Mouse (Mus musculus): Measurements from ENCODE around the gene Zfp704. TPM values are rescaled to one million over a fixed set of nuclear protein-coding genes. Genes with fewer than 3 reads are reported as not detected.
"Not testable (repeated sequence)": the region's sequence is repeated elsewhere in the genome, so short reads cannot be mapped to it uniquely, and the experiment has no call there.

The Zfp704 gene
- polyA plus RNA-seq, 1 experiment from 2014 or later: 8.1 TPM

DNA sequence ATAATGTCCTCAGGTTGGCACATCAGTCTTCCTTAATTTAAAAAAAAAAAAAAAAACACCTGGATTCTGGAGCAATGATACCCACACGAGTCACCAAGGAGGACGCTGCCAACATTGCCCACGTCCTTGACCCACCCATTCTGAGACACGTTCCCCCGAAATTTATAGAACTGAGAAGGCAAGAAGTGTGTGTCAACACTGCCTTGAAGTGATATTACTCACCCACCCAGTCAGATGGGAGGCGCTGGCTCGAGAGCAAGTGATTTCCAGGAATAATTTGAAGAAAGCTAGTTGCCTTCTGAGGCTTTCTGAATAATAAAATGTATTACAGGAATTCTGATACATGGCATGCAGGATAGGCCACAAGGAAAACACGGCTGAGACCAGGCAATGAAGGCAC lies 37.6 kb downstream of the Zfp704 start:
- no peak overlapping the region for H3K9ac ChIP-seq (ENCODE audit: low read length)
- no peaks in the 10 kb centered on the region for H3K36me3 ChIP-seq (ENCODE audit: control insufficient read depth, insufficient read depth, low read length)
- H3K9me3 ChIP-seq (ENCODE audit: control insufficient read depth, low read length): no peaks in the 10 kb centered on the region
- DNase-seq (ENCODE audit: low spot score) (no peak), ATAC-seq (replicated peaks; ENCODE audit: low FRiP score) (no peak)
- H3K27me3 ChIP-seq (ENCODE audit: control insufficient read depth, insufficient read depth, low read length): no peaks in the 10 kb centered on the region
- peaks cover 5% of the 10 kb centered on the region; the same call in 1 of the 2 replicates for H3K4me1 ChIP-seq (replicated peaks; ENCODE audit: control insufficient read depth, insufficient read depth, low read length)
- H3K4me2 ChIP-seq (ENCODE audit: low read depth, low read length, severe bottlenecking): no peak overlapping the region
- WGBS: 92% methylated on average over 8 of the region's 8 CpGs
- H3K4me3 ChIP-seq (ENCODE audit: low read depth, low read length): no peak overlapping the region
- no peak overlapping the region for H3K27ac ChIP-seq (ENCODE audit: low read depth, low read length)

DNA sequence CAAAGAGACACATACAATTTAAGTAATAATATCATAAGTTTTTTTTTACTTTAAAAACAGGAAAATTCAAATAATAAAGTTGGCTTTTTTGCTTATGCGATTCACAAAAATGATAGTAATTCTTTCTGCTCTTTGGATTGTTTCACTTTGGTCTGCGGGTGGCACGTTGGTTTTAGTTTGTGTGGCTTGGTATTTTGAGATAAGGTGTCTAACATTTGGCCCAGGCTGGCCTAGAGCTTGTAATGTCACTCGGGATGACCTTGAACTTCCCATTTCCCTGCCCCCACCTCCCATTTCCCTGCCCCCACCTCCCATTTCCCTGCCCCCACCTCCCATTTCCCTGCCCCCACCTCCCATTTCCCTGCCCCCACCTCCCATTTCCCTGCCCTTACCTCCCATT lies 39.1 kb downstream of the Zfp704 start:
- no peak overlapping the region for H3K4me3 ChIP-seq (ENCODE audit: low read depth, low read length)
- H3K9me3 ChIP-seq (ENCODE audit: control insufficient read depth, low read length): no peaks in the 10 kb centered on the region
- no peaks in the 10 kb centered on the region for H3K27me3 ChIP-seq (ENCODE audit: control insufficient read depth, insufficient read depth, low read length)
- no peak overlapping the region for H3K9ac ChIP-seq (ENCODE audit: low read length)
- ATAC-seq (replicated peaks; ENCODE audit: low FRiP score) (no peak), DNase-seq (ENCODE audit: low spot score) (no peak)
- WGBS: 94% methylated on average over 4 of the region's 4 CpGs
- no peak overlapping the region for H3K27ac ChIP-seq (ENCODE audit: low read depth, low read length)
- peaks cover 5% of the 10 kb centered on the region; the same call in 1 of the 2 replicates for H3K4me1 ChIP-seq (replicated peaks; ENCODE audit: control insufficient read depth, insufficient read depth, low read length)
- no peak overlapping the region for H3K4me2 ChIP-seq (ENCODE audit: low read depth, low read length, severe bottlenecking)
- no peaks in the 10 kb centered on the region for H3K36me3 ChIP-seq (ENCODE audit: control insufficient read depth, insufficient read depth, low read length)

DNA sequence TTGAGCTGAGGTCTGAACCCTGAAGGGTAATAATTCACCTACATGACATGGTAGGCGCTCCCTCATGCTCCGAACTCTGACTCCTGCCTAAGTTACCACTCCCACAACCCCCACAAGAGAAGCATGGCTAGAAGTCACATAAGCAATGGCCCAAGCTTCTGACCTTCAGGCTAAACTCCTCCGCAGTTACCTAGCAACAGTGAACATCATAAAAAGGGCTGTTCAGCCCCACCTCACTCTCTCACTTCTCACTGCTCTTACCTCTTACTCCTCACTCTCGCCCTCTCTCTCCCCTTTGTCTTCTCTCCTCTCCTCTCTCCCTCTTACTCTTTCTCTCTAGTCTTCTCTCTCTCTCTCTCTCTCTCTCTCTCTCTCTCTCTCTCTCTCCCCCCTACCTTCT lies 40.2 kb downstream of the Zfp704 start:
- not testable (repeated sequence) for H3K27me3 ChIP-seq (ENCODE audit: control insufficient read depth, insufficient read depth, low read length); H3K4me2 ChIP-seq (ENCODE audit: low read depth, low read length, severe bottlenecking); H3K4me1 ChIP-seq (replicated peaks; ENCODE audit: control insufficient read depth, insufficient read depth, low read length); DNase-seq (ENCODE audit: low spot score); ATAC-seq (replicated peaks; ENCODE audit: low FRiP score); H3K9ac ChIP-seq (ENCODE audit: low read length); H3K9me3 ChIP-seq (ENCODE audit: control insufficient read depth, low read length); H3K36me3 ChIP-seq (ENCODE audit: control insufficient read depth, insufficient read depth, low read length); H3K4me3 ChIP-seq (ENCODE audit: low read depth, low read length); H3K27ac ChIP-seq (ENCODE audit: low read depth, low read length)
- 93% methylated on average over 4 of the region's 4 CpGs for WGBS

DNA sequence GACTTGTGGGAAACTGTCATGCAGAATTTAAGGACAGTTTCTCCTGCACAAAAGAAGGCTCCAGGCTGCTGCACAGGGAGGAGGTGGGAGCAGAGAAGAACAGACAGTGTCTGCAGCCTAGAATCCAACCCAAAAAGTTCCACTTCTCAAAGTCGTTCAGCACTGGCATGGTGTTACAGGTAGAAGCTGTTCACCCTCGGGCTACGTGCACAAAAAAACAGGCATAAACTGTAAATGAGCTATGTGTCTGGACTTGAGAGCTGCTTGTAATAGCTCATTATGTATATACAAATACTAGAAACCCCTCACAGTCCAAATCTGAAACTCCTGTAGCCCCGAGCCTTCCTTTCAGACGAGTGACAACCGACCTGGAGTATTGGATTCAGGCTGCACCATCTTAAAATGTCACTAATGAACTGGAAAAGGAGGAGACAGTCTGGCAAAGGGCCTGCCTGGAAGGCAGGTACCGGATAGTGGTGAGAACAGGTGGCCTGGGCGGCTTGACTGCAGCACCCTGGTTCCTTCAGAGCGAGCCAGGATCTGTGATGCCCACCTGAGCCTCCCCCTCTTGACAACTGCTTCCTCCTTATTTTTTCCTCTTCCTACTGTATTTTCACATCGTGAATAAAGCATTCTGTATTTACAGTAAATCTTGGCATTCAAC lies 41.2 kb downstream of the Zfp704 start:
- Histone ChIP-seq H3K4me2 (ENCODE audit: low read depth, low read length, severe bottlenecking) (no peak overlapping the region), H3K9ac (ENCODE audit: low read length) (no peak overlapping the region), H3K9me3 (ENCODE audit: control insufficient read depth, low read length) (no peaks in the 10 kb centered on the region), H3K4me1 (replicated peaks; ENCODE audit: control insufficient read depth, insufficient read depth, low read length) (peaks cover 3% of the 10 kb centered on the region; the same call in 1 of the 2 replicates), H3K4me3 (ENCODE audit: low read depth, low read length) (no peak overlapping the region), H3K27ac (ENCODE audit: low read depth, low read length) (no peak overlapping the region), H3K27me3 (ENCODE audit: control insufficient read depth, insufficient read depth, low read length) (no peaks in the 10 kb centered on the region), H3K36me3 (ENCODE audit: control insufficient read depth, insufficient read depth, low read length) (no peaks in the 10 kb centered on the region)
- ATAC-seq (replicated peaks; ENCODE audit: low FRiP score): no peak
- no peak for DNase-seq (ENCODE audit: low spot score)
- 83% methylated on average over 10 of the region's 10 CpGs for WGBS

DNA sequence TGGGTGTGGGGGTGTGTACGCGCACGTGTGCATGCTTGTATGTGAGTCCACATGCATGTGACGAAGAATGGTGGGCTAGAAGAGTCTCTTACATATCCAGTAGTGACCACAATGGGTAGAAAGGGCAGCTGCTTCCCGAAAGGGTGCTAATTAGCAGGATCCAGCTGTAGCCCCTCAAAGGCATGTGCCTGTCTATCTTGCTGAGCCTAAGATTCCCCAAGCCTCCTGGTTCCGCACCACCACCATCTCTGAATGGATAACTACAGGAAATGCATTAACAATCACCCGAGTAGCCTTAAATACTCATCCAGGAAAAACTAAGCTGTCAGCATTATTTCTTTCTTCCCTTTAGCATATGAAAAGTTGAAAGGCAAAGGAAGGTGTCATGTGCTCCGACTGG lies 41.9 kb downstream of the Zfp704 start:
- 52% methylated on average over 8 of the region's 8 CpGs for WGBS
- no peak overlapping the region for H3K9ac ChIP-seq (ENCODE audit: low read length)
- ATAC-seq (replicated peaks; ENCODE audit: low FRiP score) (no peak), DNase-seq (ENCODE audit: low spot score) (no peak)
- no peaks in the 10 kb centered on the region for H3K9me3 ChIP-seq (ENCODE audit: control insufficient read depth, low read length)
- no peak overlapping the region for H3K27ac ChIP-seq (ENCODE audit: low read depth, low read length)
- no peak overlapping the region for H3K4me2 ChIP-seq (ENCODE audit: low read depth, low read length, severe bottlenecking)
- H3K4me3 ChIP-seq (ENCODE audit: low read depth, low read length): no peak overlapping the region
- no peaks in the 10 kb centered on the region for H3K36me3 ChIP-seq (ENCODE audit: control insufficient read depth, insufficient read depth, low read length)
- no peaks in the 10 kb centered on the region for H3K27me3 ChIP-seq (ENCODE audit: control insufficient read depth, insufficient read depth, low read length)
- peaks cover 3% of the 10 kb centered on the region; the same call in 1 of the 2 replicates for H3K4me1 ChIP-seq (replicated peaks; ENCODE audit: control insufficient read depth, insufficient read depth, low read length)

DNA sequence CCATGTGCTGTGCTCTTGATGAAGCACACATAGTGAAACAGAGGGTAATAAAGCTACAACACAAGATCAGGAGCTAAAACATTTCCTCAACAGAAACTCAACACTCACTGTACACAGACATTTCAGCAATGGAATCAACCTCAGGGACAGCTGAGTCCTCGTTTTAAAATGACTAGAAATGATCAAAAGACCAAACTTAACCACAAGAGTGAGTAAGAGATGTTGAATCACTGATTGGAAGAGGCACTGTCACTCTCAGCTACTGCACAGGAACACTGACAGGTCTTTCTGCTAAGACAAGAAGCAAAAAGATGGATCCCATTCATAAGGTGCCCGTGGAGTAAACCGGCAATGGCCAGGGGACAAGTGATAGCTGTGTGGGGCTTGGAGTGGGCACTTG lies 43.1 kb downstream of the Zfp704 start:
- Histone ChIP-seq H3K4me1 (replicated peaks; ENCODE audit: control insufficient read depth, insufficient read depth, low read length) (peaks cover 3% of the 10 kb centered on the region; the same call in 1 of the 2 replicates), H3K4me3 (ENCODE audit: low read depth, low read length) (no peak overlapping the region), H3K4me2 (ENCODE audit: low read depth, low read length, severe bottlenecking) (no peak overlapping the region), H3K36me3 (ENCODE audit: control insufficient read depth, insufficient read depth, low read length) (no peaks in the 10 kb centered on the region), H3K27me3 (ENCODE audit: control insufficient read depth, insufficient read depth, low read length) (no peaks in the 10 kb centered on the region), H3K9ac (ENCODE audit: low read length) (no peak overlapping the region), H3K27ac (ENCODE audit: low read depth, low read length) (no peak overlapping the region), H3K9me3 (ENCODE audit: control insufficient read depth, low read length) (no peaks in the 10 kb centered on the region)
- DNase-seq (ENCODE audit: low spot score) (no peak), ATAC-seq (replicated peaks; ENCODE audit: low FRiP score) (no peak)
- WGBS: 87% methylated on average over 3 of the region's 3 CpGs

DNA sequence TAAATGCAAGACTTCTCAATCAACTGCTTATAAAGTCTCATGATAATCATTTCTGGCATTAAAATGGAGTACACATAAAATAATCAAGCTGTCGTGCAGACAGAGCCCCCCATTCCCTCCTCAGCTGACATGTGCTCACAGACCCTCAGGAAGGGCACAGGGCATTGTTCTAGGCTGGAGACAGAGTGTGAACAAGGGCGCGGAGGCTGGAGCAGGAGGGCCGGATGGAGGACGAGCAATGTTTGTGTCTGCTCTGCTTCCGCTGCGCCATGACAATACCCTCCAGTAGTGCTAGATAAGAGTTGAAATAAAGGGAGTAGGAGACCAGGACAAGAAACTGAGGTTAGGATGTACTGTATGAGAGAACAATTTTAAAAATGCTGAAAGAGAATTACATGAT lies 46.3 kb downstream of the Zfp704 start:
- WGBS: 84% methylated on average over 7 of the region's 7 CpGs
- peaks cover 3% of the 10 kb centered on the region; the same call in 1 of the 2 replicates for H3K4me1 ChIP-seq (replicated peaks; ENCODE audit: control insufficient read depth, insufficient read depth, low read length)
- no peak overlapping the region for H3K4me3 ChIP-seq (ENCODE audit: low read depth, low read length)
- H3K27ac ChIP-seq (ENCODE audit: low read depth, low read length): no peak overlapping the region
- H3K9me3 ChIP-seq (ENCODE audit: control insufficient read depth, low read length): no peaks in the 10 kb centered on the region
- H3K9ac ChIP-seq (ENCODE audit: low read length): no peak overlapping the region
- no peak for ATAC-seq (replicated peaks; ENCODE audit: low FRiP score)
- H3K27me3 ChIP-seq (ENCODE audit: control insufficient read depth, insufficient read depth, low read length): no peaks in the 10 kb centered on the region
- no peak overlapping the region for H3K4me2 ChIP-seq (ENCODE audit: low read depth, low read length, severe bottlenecking)
- H3K36me3 ChIP-seq (ENCODE audit: control insufficient read depth, insufficient read depth, low read length): no peaks in the 10 kb centered on the region
- DNase-seq (ENCODE audit: low spot score): no peak

DNA sequence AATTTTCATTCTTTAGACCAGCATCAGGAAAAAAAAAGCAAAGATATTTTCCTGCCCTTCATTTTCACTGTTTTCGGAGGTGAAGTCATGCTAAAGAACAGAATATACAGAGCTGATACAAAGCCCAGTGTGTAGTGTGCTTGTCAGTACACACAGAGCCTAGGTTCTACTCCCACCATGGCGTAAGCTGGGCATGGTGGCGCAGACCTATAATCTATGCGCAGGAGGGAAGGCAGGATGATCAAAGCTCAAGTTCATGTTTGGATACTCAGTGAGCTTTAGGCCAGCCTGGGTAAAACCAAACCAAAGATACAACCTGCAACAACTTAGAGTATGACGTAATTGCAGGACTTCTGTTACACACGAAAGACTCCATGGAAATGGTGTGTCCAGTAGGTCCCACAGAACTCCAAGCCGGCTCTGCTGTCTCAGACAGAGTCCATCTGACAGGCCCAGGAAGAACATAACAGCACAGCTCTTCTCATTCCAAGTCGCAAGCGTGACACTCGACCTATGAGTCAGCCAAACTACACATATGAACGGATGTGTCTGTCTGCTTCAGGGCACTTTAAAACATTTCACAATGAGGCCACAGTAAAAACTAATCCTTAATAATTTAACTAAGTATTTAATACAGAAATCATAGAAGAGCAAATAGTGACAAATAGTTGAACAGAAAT lies 47.1 kb downstream of the Zfp704 start:
- ATAC-seq (replicated peaks; ENCODE audit: low FRiP score) (no peak), DNase-seq (ENCODE audit: low spot score) (no peak)
- WGBS: 89% methylated on average over 11 of the region's 11 CpGs
- Histone ChIP-seq H3K4me1 (replicated peaks; ENCODE audit: control insufficient read depth, insufficient read depth, low read length) (no peaks in the 10 kb centered on the region), H3K27me3 (ENCODE audit: control insufficient read depth, insufficient read depth, low read length) (no peaks in the 10 kb centered on the region), H3K27ac (ENCODE audit: low read depth, low read length) (no peak overlapping the region), H3K4me3 (ENCODE audit: low read depth, low read length) (no peak overlapping the region), H3K9me3 (ENCODE audit: control insufficient read depth, low read length) (no peaks in the 10 kb centered on the region), H3K36me3 (ENCODE audit: control insufficient read depth, insufficient read depth, low read length) (no peaks in the 10 kb centered on the region), H3K9ac (ENCODE audit: low read length) (no peak overlapping the region), H3K4me2 (ENCODE audit: low read depth, low read length, severe bottlenecking) (no peak overlapping the region)
